Mouse (Mus musculus) E14TG2a.4 (cell line): Measurements from ENCODE around the gene Fpr-rs4.

Experiments used
- CTCF ChIP-seq: conservative IDR thresholded peaks from 2 replicates; pipeline ENCODE4 v1.5.1; 2014; ENCODE audit warnings: low read length
- POU5F1 ChIP-seq: IDR thresholded peaks from 2 replicates; pipeline ENCODE4 v1.6.1; 2014; ENCODE audit warnings: low read length, borderline replicate concordance

GRCm38 (mm10) chr17:17973443-17973842, 48.1 kb upstream of the Fpr-rs4 start:
- no peak for TF ChIP-seq CTCF
- no peak for TF ChIP-seq POU5F1
